Comparison of ENCODE assay signal across 30 mouse cellular contexts in genomic region chr6:24905101-24905500, GRCm38 (mm10). TPM values are rescaled to one million over a fixed set of nuclear protein-coding genes. Genes with fewer than 3 reads are reported as not detected.
"Had no signal": no experiment of that assay in that cellular context is flagged by ENCODE, and none has a peak within 500 bp of the region (broad histone marks: within the 10 kb centered on the region; RNA-seq: fewer than 3 reads in every experiment).

No protein-coding gene starts in this region.

- ATAC-seq: hindbrain, embryonic 16.5 days; inflammation-experienced regulatory T-cells, adult 6 months; intestine, embryonic 15.5 days; intestine, postnatal 0 days had no signal

- DNase-seq: gastrocnemius, adult 2 months; gastrocnemius, postnatal 10 days; gastrocnemius, postnatal 25 days; heart, adult 18-20 months; heart, postnatal 10 days; heart, postnatal 4 days; kidney, postnatal 14 days; kidney, postnatal 4 days; liver; liver, embryonic 13.5 days had no signal

- H3K4me1 ChIP-seq: heart, embryonic 10.5 days; heart, embryonic 12.5 days; hindbrain, embryonic 10.5 days; hindbrain, embryonic 12.5 days; intestine, embryonic 15.5 days; kidney, embryonic 15.5 days; limb, embryonic 10.5 days; limb, embryonic 12.5 days; liver, embryonic 13.5 days; liver, embryonic 15.5 days had no signal

- H3K36me3 ChIP-seq: heart, embryonic 10.5 days; heart, embryonic 12.5 days; hindbrain, embryonic 10.5 days; hindbrain, embryonic 12.5 days; intestine, embryonic 15.5 days; kidney, embryonic 15.5 days; limb, embryonic 10.5 days; limb, embryonic 12.5 days; liver, embryonic 13.5 days; liver, embryonic 15.5 days had no signal

- H3K4me3 ChIP-seq: gastrocnemius, adult 2 months; heart, embryonic 10.5 days; heart, embryonic 12.5 days; hindbrain, embryonic 10.5 days; hindbrain, embryonic 12.5 days; intestine, embryonic 15.5 days; kidney, embryonic 15.5 days; layer of hippocampus, adult 2 months; left cerebral cortex, adult 2 months; limb, embryonic 10.5 days; limb, embryonic 12.5 days; liver, embryonic 13.5 days; liver, embryonic 15.5 days had no signal

- H3K9me3 ChIP-seq: heart, embryonic 10.5 days; heart, embryonic 12.5 days; hindbrain, embryonic 10.5 days; hindbrain, embryonic 12.5 days; intestine, embryonic 15.5 days; kidney, embryonic 15.5 days; limb, embryonic 10.5 days; limb, embryonic 12.5 days; liver, embryonic 13.5 days; liver, embryonic 15.5 days had no signal

- H3K27me3 ChIP-seq: heart, embryonic 12.5 days; hindbrain, embryonic 12.5 days; intestine, embryonic 15.5 days; kidney, embryonic 15.5 days; limb, embryonic 12.5 days; liver, embryonic 13.5 days; liver, embryonic 15.5 days had no signal

- H3K9ac ChIP-seq: heart, embryonic 12.5 days; hindbrain, embryonic 12.5 days; hindbrain, embryonic 14.5 days; intestine, embryonic 15.5 days; kidney, embryonic 15.5 days; limb, embryonic 12.5 days; liver, embryonic 13.5 days; liver, embryonic 15.5 days had no signal

- H3K27ac ChIP-seq: gastrocnemius, adult 2 months; heart, embryonic 10.5 days; hindbrain, embryonic 10.5 days; hindbrain, embryonic 12.5 days; hindbrain, embryonic 14.5 days; intestine, embryonic 15.5 days; kidney, embryonic 15.5 days; layer of hippocampus, adult 2 months; left cerebral cortex, adult 2 months; limb, embryonic 10.5 days; limb, embryonic 12.5 days; liver, embryonic 13.5 days; liver, embryonic 15.5 days had no signal

- H3K4me2 ChIP-seq: heart, embryonic 12.5 days; hindbrain, embryonic 12.5 days; hindbrain, embryonic 14.5 days; intestine, embryonic 15.5 days; kidney, embryonic 15.5 days; limb, embryonic 12.5 days; liver, embryonic 11.5 days; liver, embryonic 13.5 days; liver, embryonic 15.5 days had no signal

RNA-seq across cellular contexts. Expression of gene Hyal5, which starts 47.3 kb away (rescaled TPM):
- polyA plus RNA-seq: frontal cortex, adult 2 months; heart, embryonic 10.5 days; heart, embryonic 12.5 days; heart, embryonic 14.5 days; heart, embryonic 16.5 days; hindbrain, embryonic 10.5 days; hindbrain, embryonic 12.5 days; hindbrain, embryonic 14.5 days; hindbrain, embryonic 16.5 days; inflammation-experienced regulatory T-cells, adult 6 months; kidney, embryonic 15.5 days; limb, embryonic 10.5 days; limb, embryonic 12.5 days; limb, embryonic 14.5 days; liver, embryonic 11.5 days; liver, embryonic 13.5 days had no signal

RNA-seq across cellular contexts. Expression of gene Tmem229a, which starts 51.0 kb away (rescaled TPM):
- polyA plus RNA-seq: heart, embryonic 14.5 days had no signal
